31 mouse cellular contexts compared by ENCODE assay signal in the genomic region with DNA sequence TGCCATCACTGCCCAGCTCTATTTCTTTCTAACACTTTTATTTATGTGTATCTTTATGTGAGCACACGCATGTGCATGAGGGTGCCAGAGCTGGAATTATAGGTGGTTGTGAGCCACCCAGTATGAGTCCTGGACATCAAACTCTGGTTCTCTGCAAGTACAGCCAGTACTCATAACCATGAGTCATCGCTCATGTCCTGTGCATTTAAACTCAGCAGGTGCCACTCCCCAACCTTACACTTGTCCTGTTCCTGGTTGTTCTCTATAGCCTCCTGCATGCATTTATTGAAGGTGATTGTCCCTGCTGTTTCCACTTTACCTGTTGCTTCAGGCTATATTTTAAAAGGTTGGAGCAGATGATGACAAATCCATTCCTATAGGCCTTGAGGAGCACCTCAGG.
"Had no signal": no experiment of that assay in that cellular context is flagged by ENCODE, and none has a peak within 500 bp of the region (broad histone marks: within the 10 kb centered on the region; RNA-seq: fewer than 3 reads in every experiment).

No protein-coding gene starts in this region.

- H3K27me3 ChIP-seq: limb, embryonic 12.5 days; limb, embryonic 13.5 days; limb, embryonic 15.5 days; liver, embryonic 12.5 days; liver, embryonic 13.5 days; liver, embryonic 15.5 days; lung, embryonic 15.5 days; megakaryocyte, embryonic 14.5 days; midbrain, embryonic 12.5 days; midbrain, embryonic 13.5 days; midbrain, embryonic 15.5 days had no signal

- H3K4me1 ChIP-seq: limb, embryonic 10.5 days; limb, embryonic 12.5 days; limb, embryonic 13.5 days; limb, embryonic 15.5 days; lung, embryonic 15.5 days; midbrain, embryonic 12.5 days; midbrain, embryonic 13.5 days; midbrain, embryonic 15.5 days had no signal

- H3K4me3 ChIP-seq: limb, embryonic 10.5 days; limb, embryonic 12.5 days; limb, embryonic 13.5 days; limb, embryonic 15.5 days; liver, embryonic 12.5 days; liver, embryonic 13.5 days; liver, embryonic 15.5 days; lung, embryonic 15.5 days; megakaryocyte, embryonic 14.5 days; midbrain, embryonic 10.5 days; midbrain, embryonic 12.5 days; midbrain, embryonic 13.5 days; midbrain, embryonic 15.5 days; myocyte had no signal

- H3K4me2 ChIP-seq: limb, embryonic 12.5 days; limb, embryonic 13.5 days; limb, embryonic 15.5 days; liver, embryonic 11.5 days; liver, embryonic 12.5 days; liver, embryonic 13.5 days; liver, embryonic 15.5 days; lung, embryonic 14.5 days; lung, embryonic 15.5 days; midbrain, embryonic 11.5 days; midbrain, embryonic 12.5 days; midbrain, embryonic 13.5 days; midbrain, embryonic 15.5 days had no signal

- DNase-seq: left cerebral cortex, postnatal 4 days; liver; liver, embryonic 13.5 days; liver, postnatal 0 days; lung, adult 18-20 months; lung, adult 2 months; lung, embryonic 14.5 days; lung, postnatal 10 days; lung, postnatal 14 days; lung, postnatal 36 days; lung, postnatal 4 days; midbrain, embryonic 14.5 days had no signal

- ATAC-seq: liver, embryonic 12.5 days; liver, postnatal 0 days; lung, postnatal 0 days; midbrain, embryonic 13.5 days; midbrain, embryonic 15.5 days; midbrain, embryonic 16.5 days had no signal

- H3K9me3 ChIP-seq: limb, embryonic 10.5 days; limb, embryonic 12.5 days; limb, embryonic 13.5 days; limb, embryonic 15.5 days; liver, embryonic 12.5 days; liver, embryonic 13.5 days; liver, embryonic 15.5 days; lung, embryonic 15.5 days; megakaryocyte, embryonic 14.5 days; midbrain, embryonic 10.5 days; midbrain, embryonic 12.5 days; midbrain, embryonic 13.5 days; midbrain, embryonic 15.5 days had no signal

- H3K9ac ChIP-seq: limb, embryonic 12.5 days; limb, embryonic 13.5 days; limb, embryonic 15.5 days; liver, embryonic 12.5 days; liver, embryonic 13.5 days; liver, embryonic 14.5 days; liver, embryonic 15.5 days; liver, postnatal 0 days; lung, embryonic 14.5 days; lung, embryonic 15.5 days; midbrain, embryonic 12.5 days; midbrain, embryonic 13.5 days; midbrain, embryonic 15.5 days had no signal

- H3K27ac ChIP-seq: limb, embryonic 10.5 days; limb, embryonic 12.5 days; limb, embryonic 13.5 days; limb, embryonic 15.5 days; liver, embryonic 13.5 days; liver, embryonic 14.5 days; liver, embryonic 15.5 days; lung, embryonic 15.5 days; macrophage; midbrain, embryonic 10.5 days; midbrain, embryonic 12.5 days; midbrain, embryonic 13.5 days; midbrain, embryonic 15.5 days had no signal

- H3K36me3 ChIP-seq: midbrain, embryonic 15.5 days had no signal
